Mouse (Mus musculus) brain, embryonic 18.5 days (tissue): Measurements from ENCODE around the gene Ddn.

ENCODE experiments used
- DNase-seq: peaks from one replicate; pipeline ENCODE4 v3.0.0-alpha.2; 2012; ENCODE audit warnings: low read depth, low spot score

Ddn gene

GRCm38 (mm10) chr15:98775533-98775932 lies 33.8 kb downstream of the Ddn start:
- DNase-seq, result no peak

- no peak for DNase-seq
Measured at GRCm38 (mm10) chr15:98774096-98774495, 35.2 kb downstream of the Ddn start.

- DNase-seq, result no peak
Measured at GRCm38 (mm10) chr15:98772511-98773211, 36.6 kb downstream of the Ddn start.

GRCm38 (mm10) chr15:98771813-98772425 lies 37.4 kb downstream of the Ddn start:
- DNase-seq, result no peak

GRCm38 (mm10) chr15:98768259-98768658 lies 41.0 kb downstream of the Ddn start:
- DNase-seq, result no peak

GRCm38 (mm10) chr15:98765929-98766328 lies 43.4 kb downstream of the Ddn start:
- no peak for DNase-seq

GRCm38 (mm10) chr15:98762670-98763529 lies 46.4 kb downstream of the Ddn start, which contains the start of gene Arf3:
Arf3 (minus strand) TSS chr15:98763214.
- DNase-seq, result peak; percentile 90

GRCm38 (mm10) chr15:98762201-98762621 lies 47.1 kb downstream of the Ddn start:
- DNase-seq, result peak; percentile 50

GRCm38 (mm10) chr15:98754125-98754524 lies 55.2 kb downstream of the Ddn start:
- DNase-seq, result no peak
